Mouse (Mus musculus) layer of hippocampus, adult 6 months (tissue): Measurements from ENCODE around the gene Pltp. TPM values are rescaled to one million over a fixed set of nuclear protein-coding genes. Genes with fewer than 3 reads are reported as not detected.

ENCODE experiments used
- long read RNA-seq, 2 experiments: library from polyadenylated mRNA; unstranded; transcript quantifications; one replicate each; pipeline ENCODE4 v2.0.0; 2019 to 2020
- polyA plus RNA-seq: library from polyadenylated mRNA; unstranded; fragments of <200 nt; fragmentation: Nextera tagmentation; gene quantifications from 2 replicates; pipeline ENCODE4 v1.2.3, GENCODE M21; 2021

Pltp gene
- 123 and 144 TPM in 2 replicates for polyA plus RNA-seq
- long read RNA-seq, experiment 1, transcript Pltp-201 (16 exons, 1,809 nt) = major isoform, 152 of 188 reads
- long read RNA-seq, experiment 1, transcript Pltp-202 (15 exons, 2,226 nt) = minor isoform, 10 of 188 reads
- long read RNA-seq, experiment 1, partial matches to known transcripts = 14 of 188 reads
- long read RNA-seq, experiment 1, other reads (novel, unspliced or antisense) = 12 of 188 reads
- long read RNA-seq, experiment 2, transcript Pltp-201 (16 exons, 1,809 nt) = major isoform, 222 of 272 reads
- long read RNA-seq, experiment 2, transcript Pltp-202 (15 exons, 2,226 nt) = minor isoform, 16 of 272 reads
- long read RNA-seq, experiment 2, partial matches to known transcripts = 6 of 272 reads
- long read RNA-seq, experiment 2, other reads (novel, unspliced or antisense) = 28 of 272 reads

DNA sequence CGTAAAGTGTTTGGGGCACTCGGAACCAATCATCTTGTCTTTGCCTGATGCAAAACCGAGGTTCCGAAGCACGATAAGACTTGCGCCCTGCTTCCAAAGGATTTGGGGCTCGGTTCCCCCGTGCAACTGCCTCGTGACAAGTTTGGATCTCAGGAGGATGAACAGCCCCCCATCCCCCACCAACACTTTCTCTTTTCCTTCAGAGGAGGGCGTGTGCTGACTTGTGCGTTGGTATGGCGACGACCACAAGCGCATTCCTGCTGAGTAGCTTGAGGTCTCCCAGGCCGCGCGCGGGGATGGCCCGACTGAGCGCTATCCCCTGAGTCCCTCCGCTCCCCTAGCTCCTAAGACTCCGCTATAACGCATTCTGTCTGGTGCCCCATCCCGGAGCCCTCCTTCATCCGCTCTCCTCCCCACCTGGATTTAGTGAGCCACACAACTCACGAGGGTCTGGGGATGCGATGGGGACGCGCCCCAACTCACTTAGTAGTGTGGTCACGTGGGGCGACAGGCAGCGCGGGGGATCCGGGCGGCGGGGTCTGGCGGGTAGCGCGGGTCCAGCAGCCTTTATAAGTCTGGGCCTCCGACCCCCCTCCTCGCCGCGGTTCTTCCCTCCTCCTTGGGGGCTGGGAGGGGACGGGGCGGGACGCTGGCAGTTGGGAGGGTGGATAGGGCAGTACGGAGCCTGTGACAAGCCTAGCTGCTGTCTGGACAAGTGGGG is at the start of gene Pltp:
Pltp (minus strand) TSS at position 611 of the 721 bp plus-strand sequence.

DNA sequence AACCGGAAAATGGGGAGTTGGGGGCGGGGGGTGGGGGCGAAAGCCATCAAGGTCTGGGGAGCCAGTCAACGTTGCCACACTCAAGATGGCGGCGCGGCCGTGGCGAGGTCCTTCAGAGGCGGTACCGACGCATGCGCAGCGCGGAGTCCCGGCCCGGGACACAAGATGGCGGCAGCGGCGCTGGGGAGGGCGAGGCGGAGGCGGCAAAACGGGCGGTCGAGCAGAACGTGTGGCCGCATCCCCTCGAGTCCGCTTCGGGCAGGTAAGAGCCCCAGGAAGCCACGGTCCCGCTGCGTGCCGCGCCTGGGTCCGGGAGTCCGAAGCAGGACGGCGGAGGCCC is 21.7 kb upstream of the Pltp start, which contains the start of gene Pcif1:
Pcif1 (plus strand) TSS at position 77 of the 340 bp plus-strand sequence.

DNA sequence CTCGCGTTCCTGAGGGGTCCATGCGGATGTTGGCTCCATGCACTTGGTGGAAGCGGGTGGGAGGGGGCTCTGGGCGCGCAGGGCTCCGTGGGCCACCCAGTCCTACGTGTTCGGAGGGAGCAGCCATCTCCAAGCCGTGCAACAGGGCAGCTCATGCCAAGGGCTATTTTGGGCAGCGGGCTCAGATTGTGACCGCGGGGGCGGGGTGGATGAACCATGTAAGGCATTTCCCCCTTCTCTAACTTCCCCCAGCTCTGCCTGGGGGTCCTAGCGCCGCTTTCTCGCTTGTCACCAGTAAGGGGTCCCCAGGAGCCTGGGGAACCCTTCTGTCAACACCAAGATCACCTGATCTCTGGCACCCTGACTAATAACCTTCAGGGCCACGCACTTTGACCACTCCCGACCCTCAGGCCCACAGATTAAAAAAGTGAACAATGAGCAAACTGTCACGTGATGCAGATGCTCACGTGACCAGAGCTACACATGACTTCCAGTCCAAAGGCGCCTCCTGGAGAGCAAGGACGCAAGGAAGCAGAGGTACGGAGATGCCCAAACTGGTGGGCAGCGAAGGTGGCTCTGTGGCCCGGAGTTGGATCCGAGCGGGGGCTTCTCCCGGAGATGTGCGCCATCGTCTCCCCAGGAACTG is 24.1 kb downstream of the Pltp start, which contains the start of gene Neurl2:
Neurl2 (minus strand) TSS at position 143 of the 646 bp plus-strand sequence.

DNA sequence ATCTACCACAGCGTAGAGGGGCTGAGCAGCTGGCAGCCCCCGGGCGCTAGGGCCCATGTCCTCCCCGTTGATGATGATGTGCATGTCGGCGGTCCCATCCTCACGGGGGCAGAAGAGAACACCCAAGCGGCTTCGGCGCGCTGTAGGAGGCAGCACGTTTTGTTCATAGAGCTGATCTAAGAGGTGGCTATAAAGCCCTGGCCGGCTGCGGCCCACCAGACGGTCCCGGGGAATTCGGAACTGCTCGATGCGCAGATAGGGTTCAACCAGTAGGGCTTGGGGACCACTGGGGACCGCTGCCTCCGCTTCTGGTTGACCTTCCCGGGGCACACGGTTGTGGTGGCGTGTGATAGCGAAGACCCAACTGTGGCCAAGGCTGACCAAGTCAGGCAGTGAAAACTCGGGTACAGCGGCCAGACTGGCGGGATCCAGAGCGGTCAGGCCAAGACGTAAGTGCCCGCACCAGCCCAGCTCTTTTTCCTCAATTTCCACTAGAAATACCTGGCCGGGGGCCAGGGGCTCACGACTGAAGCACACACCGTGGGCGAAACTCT is 24.7 kb downstream of the Pltp start, which contains the start of gene Ctsa:
Ctsa (plus strand) TSS at position 126 of the 554 bp plus-strand sequence.

DNA sequence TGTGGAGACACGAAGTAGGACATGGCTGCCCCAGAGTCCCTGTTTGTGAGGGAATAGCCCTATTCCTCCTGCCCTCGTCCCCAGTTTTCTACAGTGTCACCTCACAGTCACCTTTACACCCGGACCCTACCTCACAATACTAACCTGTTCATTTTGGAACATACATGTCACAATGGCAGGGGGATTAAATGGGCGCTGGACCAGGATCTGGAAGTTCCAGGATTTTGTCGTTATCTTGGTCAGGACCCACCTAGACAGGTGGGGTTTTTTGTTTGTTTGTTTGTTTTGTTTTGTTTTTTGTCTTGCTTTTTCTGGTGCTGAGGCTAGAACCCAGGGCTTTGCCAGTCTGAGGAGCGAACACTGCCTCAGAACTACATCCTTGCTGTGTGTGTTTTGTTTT is 29.1 kb downstream of the Pltp start, which contains the start of gene Spata25:
Spata25 (minus strand) TSS at position 101 of the 400 bp plus-strand sequence.

DNA sequence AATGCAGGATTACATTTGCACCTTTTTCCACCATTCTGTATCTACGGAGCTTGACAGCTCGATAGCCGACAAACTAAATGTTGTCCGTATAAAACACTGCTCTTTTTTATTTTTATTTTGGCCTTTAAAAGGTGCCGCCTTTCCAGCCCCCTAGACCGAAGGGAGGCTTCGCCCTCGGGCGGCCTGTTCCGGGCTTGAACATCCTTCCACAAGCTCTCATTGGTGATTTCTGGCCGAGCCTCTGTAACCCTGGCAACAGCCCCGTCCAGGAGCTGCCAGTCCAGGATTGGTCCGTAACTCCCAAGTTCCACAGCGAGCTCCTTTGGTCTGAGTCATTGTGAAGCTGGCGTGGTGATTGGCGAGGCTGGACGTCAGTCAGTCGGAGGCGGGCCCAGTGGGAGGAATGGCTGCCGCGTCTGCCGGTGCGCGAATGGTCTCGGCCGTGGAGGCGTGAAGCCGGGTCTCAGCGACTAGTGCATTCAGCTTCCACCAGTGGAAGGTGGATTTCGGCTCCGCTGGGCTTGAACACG is 34.8 kb downstream of the Pltp start, which contains the start of gene Zswim1:
Zswim1 (plus strand) TSS at position 51 of the 530 bp plus-strand sequence.

DNA sequence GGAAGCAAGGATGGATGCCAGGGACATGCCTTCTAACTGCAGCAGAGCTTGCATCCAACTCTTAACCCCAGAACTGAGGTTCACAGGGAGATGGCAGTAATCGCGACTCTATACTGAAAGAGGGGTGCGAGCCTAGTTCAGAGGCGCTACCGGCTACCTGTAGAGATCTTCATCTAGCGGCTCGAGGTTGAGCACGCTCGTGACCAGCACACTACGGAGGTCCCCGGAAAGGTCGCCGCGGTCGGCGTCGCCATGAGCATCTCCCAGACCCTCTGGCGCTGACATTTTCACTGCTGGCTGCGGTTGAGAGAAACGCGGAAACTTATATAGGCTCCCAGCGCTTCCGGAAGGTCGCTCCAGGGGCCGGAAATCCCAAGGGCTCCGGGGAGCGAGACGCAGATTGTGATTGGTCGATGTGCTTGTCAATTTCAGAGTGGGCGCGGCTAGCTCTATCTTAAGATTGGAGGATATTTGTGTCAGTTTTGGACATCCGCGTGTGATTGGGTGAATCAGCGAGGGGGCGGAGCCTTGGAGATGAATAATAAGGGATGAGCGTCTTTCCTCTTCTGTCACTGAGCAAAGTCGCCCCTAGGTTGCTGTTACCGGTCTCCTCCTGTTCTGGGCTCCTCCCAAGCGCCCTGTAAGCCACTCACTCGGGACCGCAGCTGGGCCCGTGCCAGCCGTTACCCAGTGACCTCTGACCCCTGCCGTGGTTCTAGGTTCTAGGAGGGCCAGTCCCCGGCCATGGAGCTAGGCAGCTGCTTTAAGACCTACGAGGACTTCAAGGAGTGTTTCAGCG is 52.8 kb downstream of the Pltp start, which contains the start of the genes Acot8 and Zswim3:
Acot8 (minus strand) TSS at position 350 of the 799 bp plus-strand sequence.
Zswim3 (plus strand) TSS at position 566 of the 799 bp plus-strand sequence.

Other genes starting within 250 kb of the Pltp start
- gene Wfdc6b, start 244.2 kb downstream of the Pltp start, polyA plus RNA-seq = not detected in 2 replicates
- not detected in 2 replicates for gene Wfdc8, start 244.1 kb downstream of the Pltp start, polyA plus RNA-seq
- gene Wfdc16, start 218.9 kb downstream of the Pltp start, polyA plus RNA-seq = not detected in 2 replicates
- not detected in 2 replicates for gene Wfdc10, start 201.7 kb downstream of the Pltp start, polyA plus RNA-seq
- not detected in 2 replicates for gene Wfdc9, start 201.1 kb downstream of the Pltp start, polyA plus RNA-seq
- gene Wfdc11, start 183.6 kb downstream of the Pltp start, polyA plus RNA-seq = not detected in 2 replicates
- gene Wfdc13, start 172.6 kb downstream of the Pltp start, polyA plus RNA-seq = not detected in 2 replicates
- not detected in 2 replicates for gene Spint4, start 159.2 kb downstream of the Pltp start, polyA plus RNA-seq
- gene Spint5, start 142.4 kb downstream of the Pltp start, polyA plus RNA-seq = not detected in 2 replicates
- 3.3 and 3.5 TPM in 2 replicates for gene Wfdc3, start 111.8 kb downstream of the Pltp start, polyA plus RNA-seq
- gene Dnttip1, start 111.7 kb downstream of the Pltp start, polyA plus RNA-seq = 4.1 and 5.2 TPM in 2 replicates
- 0.83 and 0.95 TPM in 2 replicates for gene Ube2c, start 87.8 kb downstream of the Pltp start, polyA plus RNA-seq
- gene Tnnc2, start 77.7 kb downstream of the Pltp start, polyA plus RNA-seq = not detected in 2 replicates
- 39.6 and 48.3 TPM in 2 replicates for gene Snx21, start 71.9 kb downstream of the Pltp start, polyA plus RNA-seq
- gene Acot8, start 52.8 kb downstream of the Pltp start, polyA plus RNA-seq = 19.2 and 21.1 TPM in 2 replicates
- gene Zswim3, start 52.6 kb downstream of the Pltp start, polyA plus RNA-seq = 10.3 and 10.8 TPM in 2 replicates
- 26.3 and 29.5 TPM in 2 replicates for gene Zswim1, start 35.0 kb downstream of the Pltp start, polyA plus RNA-seq
- gene Spata25, start 29.2 kb downstream of the Pltp start, polyA plus RNA-seq = not detected in 2 replicates
- 131 and 133 TPM in 2 replicates for gene Ctsa, start 24.8 kb downstream of the Pltp start, polyA plus RNA-seq
- gene Neurl2, start 24.3 kb downstream of the Pltp start, polyA plus RNA-seq = 5.4 and 5.6 TPM in 2 replicates
- 84.4 and 85.2 TPM in 2 replicates for gene Pcif1, start 21.6 kb upstream of the Pltp start, polyA plus RNA-seq
- gene Zfp335, start 54.0 kb upstream of the Pltp start, polyA plus RNA-seq = 8.9 and 11.8 TPM in 2 replicates
- 0.45 and 0.56 TPM in 2 replicates for gene Mmp9, start 83.1 kb upstream of the Pltp start, polyA plus RNA-seq
- 78.6 and 83.4 TPM in 2 replicates for gene Slc12a5, start 103.1 kb upstream of the Pltp start, polyA plus RNA-seq
- 5.7 and 5.8 TPM in 2 replicates for gene Ncoa5, start 177.2 kb upstream of the Pltp start, polyA plus RNA-seq
- gene Cd40, start 197.9 kb upstream of the Pltp start, polyA plus RNA-seq = 0.45 and 0.64 TPM in 2 replicates
- gene 1700025C18Rik, start 233.0 kb upstream of the Pltp start, polyA plus RNA-seq = not detected in 2 replicates